Mouse (Mus musculus) gastrocnemius, adult 2 months (tissue): ENCODE data around the gene Ndel1. TPM values are rescaled to one million over a fixed set of nuclear protein-coding genes. Genes with fewer than 3 reads are reported as not detected.

Source experiments
- DNase-seq: peaks from one replicate; pipeline ENCODE4 v3.0.0; 2022
- H3K27ac ChIP-seq: fragments of 200-600 bp; 2 replicates; pipeline ENCODE4 v1.8.1; 2022; ENCODE audit warnings: mild to moderate bottlenecking
- H3K4me3 ChIP-seq: fragments of 200-600 bp; 2 replicates; pipeline ENCODE4 v1.8.1; 2022; ENCODE audit warnings: mild to moderate bottlenecking, moderate library complexity
- CTCF ChIP-seq: fragments of 200-600 bp; IDR thresholded peaks from 2 replicates; pipeline ENCODE4 v1.8.1; 2022; ENCODE audit warnings: antibody characterized with exemption, mild to moderate bottlenecking, moderate library complexity
- intact Hi-C: fragments of 180-260 bp; cut with DNase I; formaldehyde crosslinking; loops from one replicate; pipeline ENCODE4 v1.15.1; 2025
- total RNA-seq, 2 experiments: library from RNA; stranded (reverse); gene quantifications; 2 replicates each; pipeline ENCODE4 v1.2.3; 2021

The Ndel1 gene
- total RNA-seq, 2 experiments from 2014 or later = 82.3 to 82.4 TPM

- no peak for TF ChIP-seq CTCF
- no peak overlapping the region for H3K4me3 ChIP-seq
- no peak overlapping the region for H3K27ac ChIP-seq
- intact Hi-C loops = no loop called here
- no peak for DNase-seq
Measured at GRCm38 (mm10) chr11:68779735-68780465, 91.8 kb downstream of the Ndel1 start.

DNA sequence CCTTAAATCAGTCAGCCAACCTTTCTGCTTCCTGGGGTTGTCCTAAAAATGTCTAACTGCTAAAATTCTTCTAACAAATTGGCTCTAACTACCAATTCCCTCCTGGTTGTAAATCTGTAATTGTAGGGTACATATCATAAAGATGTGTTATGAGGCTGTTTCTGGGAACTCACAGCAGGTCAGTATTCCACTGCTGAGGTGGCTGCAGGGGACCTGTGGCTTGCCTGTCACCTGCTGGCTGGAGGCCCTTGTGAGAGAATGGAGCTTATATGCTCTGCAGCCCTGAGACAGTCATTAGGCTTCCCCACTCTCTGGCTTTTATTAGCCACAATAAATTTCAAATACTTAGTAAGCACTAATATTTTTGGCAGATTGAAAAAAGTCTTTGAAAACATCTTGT lies 92.8 kb downstream of the Ndel1 start:
- Histone ChIP-seq H3K27ac (no peak overlapping the region), H3K4me3 (no peak overlapping the region)
- no peak for TF ChIP-seq CTCF
- no peak for DNase-seq
- intact Hi-C loops = no loop called here

DNA sequence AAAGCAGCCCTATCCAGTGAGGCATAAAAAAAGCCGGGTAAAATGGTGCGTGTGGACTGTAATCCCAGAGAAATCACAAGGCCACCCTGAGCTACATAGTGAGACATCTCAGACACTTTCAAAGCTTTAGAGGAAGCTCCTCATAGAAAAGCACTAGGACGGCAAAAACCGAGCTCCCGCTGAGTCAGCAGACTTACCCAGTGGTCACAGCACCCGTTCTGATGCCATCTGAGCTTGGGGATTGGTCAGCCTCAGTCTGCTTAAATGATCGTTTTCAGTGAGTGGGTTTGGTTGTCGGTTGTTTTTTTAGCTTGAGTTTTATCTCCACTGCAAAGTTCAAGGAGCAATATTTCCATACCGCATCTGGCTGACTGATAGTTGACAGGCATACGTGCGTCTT lies 93.7 kb downstream of the Ndel1 start:
- intact Hi-C loops = no loop called here
- TF ChIP-seq CTCF = no peak
- DNase-seq = no peak
- Histone ChIP-seq H3K27ac (no peak overlapping the region), H3K4me3 (no peak overlapping the region)

- no peak for DNase-seq
- no peak overlapping the region for H3K4me3 ChIP-seq
- TF ChIP-seq CTCF = no peak
- intact Hi-C loops = no loop called here
- no peak overlapping the region for H3K27ac ChIP-seq
Measured at GRCm38 (mm10) chr11:68776147-68776655, 95.5 kb downstream of the Ndel1 start.

Other genes with a start within 250 kb of the Ndel1 start
- 10 to 100 TPM; 12.3 to 28.6 TPM for gene Myh10, start 180.3 kb downstream of the Ndel1 start, total RNA-seq
- gene Rnf222, start 16.7 kb upstream of the Ndel1 start, total RNA-seq = not detected
- 100 to 1,000 TPM; 606 to 729 TPM for gene Rpl26, start 29.7 kb upstream of the Ndel1 start, total RNA-seq
- not detected for gene Odf4, start 55.2 kb upstream of the Ndel1 start, total RNA-seq
- gene Arhgef15, start 85.6 kb upstream of the Ndel1 start, total RNA-seq = 1 to 10 TPM; 5.9 to 9.7 TPM
- gene Slc25a35, start 96.3 kb upstream of the Ndel1 start, total RNA-seq = 1 to 10 TPM; 2.9 to 5.0 TPM
- gene Rangrf, start 103.3 kb upstream of the Ndel1 start, total RNA-seq = 10 to 100 TPM; 55.4 to 71.1 TPM
- gene Pfas, start 136.6 kb upstream of the Ndel1 start, total RNA-seq = 10 to 100 TPM in 1 of 2 experiments, 1 to 10 TPM in 1; 7.8 to 14.8 TPM
- 10 to 100 TPM in 1 of 2 experiments, 1 to 10 TPM in 1; 9.9 to 11.0 TPM for gene Ctc1, start 144.1 kb upstream of the Ndel1 start, total RNA-seq
- gene Aurkb, start 173.8 kb upstream of the Ndel1 start, total RNA-seq = not detected
- 10 to 100 TPM; 17.9 to 18.9 TPM for gene Borcs6, start 187.9 kb upstream of the Ndel1 start, total RNA-seq
- gene Tmem107, start 198.9 kb upstream of the Ndel1 start, total RNA-seq = 1 to 10 TPM; 3.9 to 5.7 TPM
- gene Vamp2, start 216.6 kb upstream of the Ndel1 start, total RNA-seq = 10 to 100 TPM; 38.0 to 42.7 TPM
- 10 to 100 TPM; 68.2 to 76.8 TPM for gene Per1, start 223.4 kb upstream of the Ndel1 start, total RNA-seq
- gene Hes7, start 248.5 kb upstream of the Ndel1 start, total RNA-seq = not detected